Mouse (Mus musculus): Measurements from ENCODE around the gene Stx3.

Stx3 gene

DNA sequence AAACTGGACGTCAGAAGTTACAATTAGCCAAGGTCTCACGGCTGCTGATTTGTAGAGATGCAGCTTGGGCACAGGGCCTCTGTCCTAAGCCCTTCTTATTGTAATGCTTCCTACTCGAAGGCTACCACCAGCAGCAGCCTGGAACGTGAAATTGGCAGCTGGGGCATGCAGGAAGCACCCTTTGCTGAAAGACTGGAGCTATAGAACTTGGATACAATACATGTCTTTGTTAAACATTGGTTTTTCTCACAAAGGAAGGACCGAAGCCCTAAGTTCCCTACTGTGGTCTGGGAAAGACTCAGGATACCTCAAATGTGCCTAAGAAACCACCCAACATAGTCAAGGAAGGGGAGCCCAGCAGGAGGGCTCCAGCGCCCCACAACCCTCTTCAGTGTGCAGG is 11.4 kb downstream of the Stx3 start:
- DNase-seq (ENCODE audit: low read depth): no peak

DNA sequence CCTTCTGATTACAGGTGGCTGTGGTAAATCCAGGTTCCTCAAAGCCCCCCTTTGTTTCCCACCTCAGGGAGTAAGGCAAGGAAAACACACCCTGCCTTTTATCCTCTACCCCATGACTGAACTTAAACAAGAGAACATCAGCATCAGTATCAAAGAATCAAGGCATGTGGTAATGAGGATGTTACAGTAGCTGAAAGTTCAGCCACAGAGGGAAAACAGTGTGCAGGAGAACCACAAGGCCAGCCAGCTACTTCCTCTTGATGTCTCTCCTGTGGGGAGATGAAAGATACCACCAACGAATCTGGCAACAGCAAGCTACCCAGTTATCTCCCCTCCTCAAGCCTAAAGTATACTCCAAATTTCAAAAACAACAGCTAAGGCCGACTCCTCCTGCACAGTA is 12.0 kb downstream of the Stx3 start:
- DNase-seq (ENCODE audit: low read depth): no peak

DNA sequence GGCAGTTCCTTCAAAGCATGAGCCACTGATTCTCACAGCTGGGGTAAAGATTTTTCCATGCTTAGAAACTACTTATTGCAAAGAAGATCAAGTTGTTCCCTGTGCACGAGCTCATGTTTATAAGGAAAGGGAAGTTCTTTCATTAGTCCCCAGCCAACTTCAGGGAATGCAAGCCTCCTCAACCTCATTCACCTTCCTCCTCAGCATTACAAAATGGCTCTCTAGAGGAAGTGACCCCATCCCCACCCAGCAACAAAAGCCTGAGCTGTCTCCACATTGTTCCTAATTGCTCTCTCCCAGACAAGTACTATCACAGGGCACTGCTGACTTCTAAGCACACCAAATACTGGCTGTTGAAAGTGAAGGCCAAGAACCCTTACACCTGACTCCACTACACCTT is 14.8 kb downstream of the Stx3 start:
- DNase-seq (ENCODE audit: low read depth): no peak

DNA sequence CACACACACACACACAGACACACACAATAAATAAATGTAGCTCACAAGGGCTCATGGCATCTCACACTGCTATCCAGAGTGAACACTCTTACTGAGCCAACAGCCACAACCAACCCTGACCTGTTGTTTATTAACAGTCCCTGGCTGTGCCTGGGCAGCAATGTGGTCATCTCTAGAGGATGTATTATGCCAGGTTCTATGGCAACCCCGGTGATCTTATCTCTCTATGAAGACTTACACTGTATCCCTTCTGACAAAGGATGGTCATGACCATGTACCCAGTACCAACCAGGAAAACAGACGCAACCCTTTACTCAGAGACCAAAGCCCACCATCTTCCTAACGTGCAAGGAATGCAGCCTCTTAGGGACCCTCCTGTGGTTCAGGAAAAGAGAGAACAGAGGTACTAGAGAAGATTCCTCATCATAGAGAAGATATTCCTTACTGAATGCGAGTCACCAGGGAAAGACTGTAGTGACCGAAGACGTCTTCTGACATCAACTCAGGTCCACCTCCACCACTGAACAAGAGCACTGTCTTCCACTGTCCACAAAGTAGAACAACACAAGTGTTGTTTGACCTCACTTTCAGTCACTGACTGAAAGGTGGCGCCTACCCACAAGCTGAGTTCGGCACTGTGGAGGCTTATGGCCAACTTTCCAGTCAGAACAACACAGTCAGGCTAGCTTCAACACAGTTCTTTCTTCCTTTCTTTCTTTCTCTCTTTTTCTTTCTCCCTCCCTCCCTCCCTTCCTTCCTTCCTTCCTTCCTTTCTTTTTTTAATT is 18.5 kb downstream of the Stx3 start:
- no peak for DNase-seq (ENCODE audit: low read depth)

DNA sequence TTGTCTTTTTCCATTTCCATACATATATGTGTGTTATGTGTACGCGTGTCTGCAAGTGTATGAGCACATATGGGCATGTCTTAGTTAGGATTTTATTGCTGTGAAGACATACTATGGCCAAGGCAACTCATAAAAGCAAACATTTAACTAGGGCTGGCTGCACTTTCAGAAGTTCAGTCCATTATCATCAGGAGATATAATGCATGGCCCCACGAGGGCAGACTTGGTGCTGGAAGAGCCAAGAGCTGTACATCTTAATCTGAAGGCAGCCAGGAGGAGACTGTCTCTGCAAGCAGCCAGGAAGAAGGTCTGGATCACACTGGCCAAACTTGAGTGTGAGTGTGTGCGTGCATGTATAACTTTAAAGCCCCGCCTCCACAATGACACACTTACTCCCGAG is 24.8 kb downstream of the Stx3 start:
- DNase-seq (ENCODE audit: low read depth): no peak

DNA sequence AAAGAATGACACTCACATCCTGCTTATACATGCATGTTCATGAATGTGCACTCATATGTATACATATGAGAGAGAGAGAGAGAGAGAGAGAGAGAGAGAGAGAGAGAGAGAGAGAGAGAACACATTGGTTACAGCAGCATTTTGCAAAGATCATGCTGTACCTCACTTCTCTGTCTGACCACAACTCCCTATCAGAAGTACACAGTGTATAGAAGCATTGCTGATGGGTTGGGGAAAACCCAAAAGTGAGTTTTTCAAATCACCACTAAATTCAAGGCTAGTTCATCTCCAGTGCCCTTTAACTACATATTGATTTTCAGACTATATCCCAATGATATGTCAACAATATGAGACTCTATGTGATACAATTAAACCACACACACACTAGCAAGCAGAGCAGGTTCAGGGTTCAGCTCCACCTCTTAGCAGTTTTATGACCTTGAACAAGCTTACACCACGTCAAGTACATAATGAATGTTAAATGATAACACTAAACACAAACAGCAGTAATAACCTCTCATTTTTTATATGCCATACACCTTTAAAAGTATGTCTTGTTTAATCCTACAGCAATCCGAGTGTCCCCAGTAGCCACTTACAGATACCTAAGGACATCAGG is 25.4 kb downstream of the Stx3 start:
- no peak for DNase-seq (ENCODE audit: low read depth)

DNA sequence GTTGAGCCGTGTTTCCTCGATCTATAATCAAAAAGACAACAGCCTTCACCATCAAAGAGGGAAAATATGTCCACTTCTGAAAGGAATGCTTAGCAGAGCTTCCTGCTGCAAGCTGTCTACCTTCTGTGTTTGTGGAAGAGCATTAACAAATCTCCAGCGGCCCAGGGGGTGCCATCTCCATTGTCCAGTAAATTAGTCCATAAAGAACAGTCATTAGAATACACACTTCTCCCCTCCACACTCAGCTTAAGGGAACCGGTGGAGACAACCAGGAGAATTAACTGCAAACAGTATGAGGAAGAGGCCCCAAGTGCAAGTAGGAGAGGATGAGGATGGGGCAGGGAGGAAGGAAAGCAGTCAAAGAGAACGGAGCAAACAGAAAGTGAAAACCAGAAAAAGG is 27.4 kb downstream of the Stx3 start:
- DNase-seq (ENCODE audit: low read depth): no peak

DNA sequence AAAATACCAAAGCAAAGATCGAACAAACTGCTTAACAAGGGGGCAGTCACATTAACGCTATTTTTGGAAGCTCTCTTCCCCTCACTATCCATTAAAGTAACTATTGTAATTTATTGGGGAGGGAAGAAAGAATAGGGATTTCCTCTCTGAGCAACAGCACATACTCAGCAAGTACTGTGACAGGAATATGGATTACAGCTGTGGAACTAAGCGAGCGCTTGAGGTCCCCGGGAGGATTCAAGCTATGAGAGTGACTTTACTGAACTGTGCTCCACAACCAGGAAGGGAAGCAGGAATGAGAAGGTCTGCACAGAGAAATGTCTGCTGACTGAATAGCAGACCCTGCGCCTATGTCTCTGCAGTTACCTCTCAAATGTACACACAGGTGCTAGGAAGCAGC is 30.3 kb downstream of the Stx3 start:
- no peak for DNase-seq (ENCODE audit: low read depth)

DNA sequence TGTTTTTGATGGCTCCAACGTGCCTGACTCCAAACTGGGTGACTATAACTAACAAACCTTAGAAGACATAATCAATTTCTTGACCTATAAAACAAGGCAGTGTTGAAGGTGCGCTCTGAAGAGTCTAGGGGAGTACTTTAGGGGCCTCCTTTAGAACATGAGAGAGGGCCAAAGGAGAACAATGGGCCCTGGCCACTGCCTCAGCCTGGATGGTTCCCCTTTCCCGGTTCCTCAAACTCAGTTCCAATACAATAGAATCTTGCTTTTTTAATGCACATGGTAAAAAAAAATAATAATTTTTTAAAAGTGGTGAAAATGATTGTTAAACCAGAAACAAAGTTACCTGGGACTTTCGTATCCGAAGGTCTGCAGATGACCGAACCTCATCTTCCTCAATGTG is 31.4 kb downstream of the Stx3 start:
- no peak for DNase-seq (ENCODE audit: low read depth)

DNA sequence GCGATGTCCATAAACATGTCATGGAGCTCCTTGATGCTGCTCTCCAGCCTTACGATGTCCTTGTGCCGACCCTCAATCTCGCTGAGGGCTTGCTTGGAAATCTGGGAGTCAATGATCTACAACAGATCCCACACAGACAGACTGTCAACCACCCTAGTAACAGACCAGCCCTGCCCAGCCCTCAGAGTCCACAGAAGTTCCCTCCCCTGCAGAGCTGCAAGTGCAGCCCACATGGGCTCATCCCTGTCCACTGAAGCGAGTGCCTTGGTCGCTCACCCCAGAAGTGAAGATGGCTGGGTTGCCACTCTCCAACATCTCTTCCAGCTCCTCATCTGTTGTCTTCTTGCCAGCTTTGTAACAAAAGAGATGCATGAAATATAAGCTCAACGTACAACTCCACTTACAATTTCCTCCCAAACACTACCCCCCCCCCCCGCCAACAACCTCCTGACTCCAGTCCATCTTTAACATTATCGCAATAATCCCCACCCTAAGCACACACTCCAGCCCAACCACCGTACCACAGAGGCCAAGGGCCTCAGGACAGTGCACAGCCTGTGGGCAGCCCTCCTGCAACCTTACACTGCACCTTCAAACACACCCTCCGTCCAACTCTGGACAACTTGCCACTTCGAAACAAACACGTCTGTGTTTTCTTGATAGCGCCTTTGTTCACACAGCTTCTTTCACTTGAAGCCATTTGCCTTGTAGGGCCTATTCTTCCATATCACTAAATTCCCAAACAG is 33.6 kb downstream of the Stx3 start:
- DNase-seq (ENCODE audit: low read depth): no peak

DNA sequence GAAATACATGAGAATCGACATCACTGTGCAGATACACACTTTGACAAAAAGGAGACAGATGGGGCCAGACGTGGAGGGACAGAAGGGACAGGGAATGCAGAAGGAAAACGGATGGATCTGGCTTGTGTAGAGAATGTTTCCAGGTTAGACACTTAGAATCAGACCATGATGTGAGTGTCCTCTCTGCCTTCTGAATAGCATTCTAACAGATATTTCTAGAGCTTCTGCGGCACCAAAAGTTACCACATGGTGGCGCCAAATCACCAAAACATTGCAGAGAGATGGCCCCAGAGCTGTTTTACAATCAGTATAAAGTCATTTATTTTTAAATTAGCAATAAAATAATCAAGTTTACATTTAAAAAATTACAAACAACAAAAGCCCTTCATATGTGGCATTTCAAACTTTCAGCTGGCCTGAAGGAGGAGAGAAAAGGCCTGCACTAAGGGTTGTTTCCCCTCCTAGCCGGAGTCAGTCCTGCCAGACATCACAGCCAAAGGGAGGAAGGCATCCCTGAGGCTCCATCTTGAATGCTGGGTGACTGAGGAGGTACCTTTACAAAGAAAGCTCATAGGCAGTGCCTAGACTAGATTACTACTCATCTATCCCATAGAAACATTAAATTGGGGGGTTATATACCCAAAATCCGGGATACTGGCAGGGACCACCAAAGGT is 41.9 kb downstream of the Stx3 start:
- peak; percentile 59 for DNase-seq (ENCODE audit: low read depth)

DNA sequence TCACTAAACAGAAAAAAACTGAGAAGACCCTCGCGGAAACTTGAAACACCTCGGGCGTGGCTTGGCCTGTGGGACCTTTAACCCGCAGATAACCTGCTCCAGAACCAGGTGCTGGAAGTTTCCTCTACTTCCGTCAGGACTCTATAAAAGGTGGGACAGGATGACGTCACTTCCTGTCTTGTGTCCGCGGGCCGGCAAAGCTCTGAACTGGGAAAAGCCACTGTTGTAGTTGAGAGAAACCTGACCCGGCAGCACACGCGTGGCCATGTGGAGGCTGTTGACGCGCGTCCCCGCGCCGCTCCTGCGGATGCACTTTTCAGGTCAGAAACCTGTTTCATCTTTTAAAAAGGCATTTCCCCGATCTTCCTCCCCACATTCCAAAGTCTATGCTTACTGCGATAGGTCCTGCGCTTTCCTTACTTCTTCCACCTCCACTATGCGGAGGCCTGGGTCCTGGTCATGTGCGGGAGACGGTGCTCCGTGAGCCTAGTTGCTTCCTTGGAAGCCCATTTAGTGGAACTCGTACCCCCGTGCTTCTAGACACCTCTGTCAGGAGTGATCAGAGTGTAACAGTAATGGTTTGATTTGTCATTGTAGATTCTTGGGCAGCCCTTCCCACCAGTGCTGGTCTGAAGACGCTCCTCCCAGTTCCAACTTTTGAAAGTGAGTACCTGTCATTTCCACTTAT is 48.9 kb downstream of the Stx3 start, which contains the start of gene Mrpl16:
Gene Mrpl16 (plus strand): TSS at position 187 of the 688 bp plus-strand sequence.
- DNase-seq (ENCODE audit: low read depth): peak; percentile 92

DNA sequence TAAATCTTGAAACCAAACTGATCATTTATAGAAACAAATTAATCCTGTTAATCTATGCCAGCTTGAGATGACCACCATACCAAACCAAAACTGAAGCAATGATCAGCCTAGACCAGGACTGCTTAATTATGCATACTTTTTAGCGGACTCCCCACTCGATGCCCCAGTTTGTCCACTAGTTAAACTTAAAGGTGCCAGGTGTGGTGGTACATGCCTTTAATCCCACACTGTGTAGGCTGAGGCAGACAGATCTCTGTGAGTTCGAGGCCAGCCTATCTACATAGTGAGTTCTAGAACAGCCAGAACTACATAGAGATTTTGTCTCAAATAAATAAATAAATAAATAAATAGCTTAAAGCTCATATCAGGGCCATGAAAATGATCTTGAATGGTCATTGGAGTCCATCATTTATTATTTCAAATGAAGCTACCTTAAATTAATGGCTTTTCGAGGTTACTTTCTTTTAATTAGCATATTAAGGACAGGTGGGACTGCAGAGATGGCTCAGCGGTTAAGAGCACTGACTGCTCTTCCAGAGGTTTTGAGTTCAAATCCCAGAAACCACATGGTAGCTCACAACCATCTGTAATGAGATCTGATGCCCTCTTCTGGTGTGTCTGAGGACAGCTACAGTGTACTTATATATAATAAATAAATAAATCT is 49.8 kb downstream of the Stx3 start:
- no peak for DNase-seq (ENCODE audit: low read depth)

DNA sequence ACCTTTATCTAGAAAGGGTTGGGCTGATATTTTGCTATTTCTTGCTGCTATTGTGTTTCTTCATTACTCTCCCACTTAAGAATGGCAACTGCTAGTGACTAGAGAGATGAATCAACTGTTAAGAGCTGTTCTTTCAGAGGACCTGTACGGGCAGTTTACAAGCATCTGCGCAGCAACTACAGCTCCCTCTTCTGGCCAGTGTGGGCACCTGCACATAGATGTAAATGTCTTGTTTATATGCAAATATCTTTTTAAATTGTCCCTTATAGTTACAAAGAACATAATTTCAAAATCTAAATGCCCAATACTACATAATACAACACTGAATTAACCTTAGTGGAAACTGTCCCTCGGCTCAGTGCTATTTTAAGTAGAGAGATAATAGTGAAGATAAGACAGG is 51.0 kb downstream of the Stx3 start:
- no peak for DNase-seq (ENCODE audit: low read depth)

DNA sequence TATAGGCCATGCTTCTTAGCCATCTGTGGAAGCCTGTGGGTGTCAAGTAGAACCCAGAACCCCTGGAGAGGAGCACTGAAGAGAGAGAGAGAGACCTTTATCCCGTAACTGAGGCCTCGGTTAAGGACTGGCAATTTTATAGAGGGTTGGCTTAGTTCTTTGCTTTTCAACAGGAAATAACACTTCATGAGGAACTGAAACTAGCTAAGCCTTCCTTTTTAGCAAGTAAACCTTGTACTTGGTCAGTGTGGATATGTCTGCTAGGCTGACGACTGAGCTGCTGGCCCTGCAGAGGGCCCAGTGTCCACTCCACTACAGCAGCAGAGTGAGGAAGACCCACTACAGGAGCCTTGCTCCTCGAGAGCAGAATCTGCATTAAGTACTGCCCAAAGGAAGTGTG is 52.8 kb downstream of the Stx3 start:
- DNase-seq (ENCODE audit: low read depth): no peak

DNA sequence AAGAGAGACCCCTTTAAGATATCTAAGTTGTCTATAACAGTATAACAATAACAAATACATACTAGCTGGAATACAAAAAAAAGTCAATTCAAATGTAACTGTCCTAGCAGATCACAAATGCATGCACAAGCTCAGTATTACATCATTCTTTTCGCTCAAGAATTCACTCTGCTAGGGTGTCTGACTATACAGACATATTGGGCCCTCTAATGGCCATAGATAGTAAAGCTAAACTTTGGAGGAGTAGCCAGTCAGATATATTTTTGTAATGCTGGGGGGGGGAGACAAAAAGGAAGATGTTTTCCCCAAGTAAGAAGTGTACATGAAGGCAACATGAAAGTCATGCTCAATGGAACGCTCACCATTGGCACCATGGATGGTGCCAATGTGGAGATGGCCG is 54.1 kb downstream of the Stx3 start:
- no peak for DNase-seq (ENCODE audit: low read depth)

DNA sequence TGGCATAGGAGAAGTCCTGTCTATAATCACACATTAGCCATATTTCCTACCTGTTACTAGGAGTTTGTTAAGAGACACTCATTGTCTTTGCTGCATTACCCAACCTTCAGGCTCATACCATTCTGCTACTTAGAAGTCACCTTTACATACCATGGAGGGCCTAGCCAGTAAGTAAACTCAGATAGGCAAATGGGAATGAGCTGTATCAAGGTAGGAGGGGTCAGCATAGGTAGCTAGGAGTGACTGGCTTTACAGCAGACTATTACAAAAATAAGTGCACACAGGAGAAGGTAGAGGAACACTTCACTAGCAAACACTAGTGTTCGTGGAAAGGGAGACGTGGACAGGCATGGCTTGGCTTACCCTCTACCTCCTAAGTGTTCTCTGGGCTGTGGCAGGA is 71.9 kb downstream of the Stx3 start, which contains the start of gene Gif:
Gene Gif (plus strand): TSS at position 257 of the 400 bp plus-strand sequence.
- DNase-seq (ENCODE audit: low read depth): no peak

DNA sequence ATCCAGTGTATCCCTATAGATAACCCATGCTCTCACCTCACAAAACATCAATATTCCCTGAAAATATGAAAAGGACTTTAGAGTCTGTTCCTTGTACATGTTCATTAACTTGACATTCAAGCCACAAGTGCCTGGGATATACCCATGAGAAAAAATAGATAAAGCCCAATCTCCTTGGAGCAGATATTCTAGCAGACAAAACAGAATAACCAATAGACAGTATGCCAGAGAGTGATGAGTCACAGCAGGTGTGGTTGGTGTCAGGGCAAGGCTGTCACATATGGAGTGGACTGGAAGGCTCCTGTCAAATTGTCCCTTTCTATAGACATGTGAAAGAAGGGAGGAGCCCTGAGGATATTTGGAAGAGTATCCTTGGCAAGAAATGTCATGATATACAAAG is 73.5 kb downstream of the Stx3 start:
- no peak for DNase-seq (ENCODE audit: low read depth)

DNA sequence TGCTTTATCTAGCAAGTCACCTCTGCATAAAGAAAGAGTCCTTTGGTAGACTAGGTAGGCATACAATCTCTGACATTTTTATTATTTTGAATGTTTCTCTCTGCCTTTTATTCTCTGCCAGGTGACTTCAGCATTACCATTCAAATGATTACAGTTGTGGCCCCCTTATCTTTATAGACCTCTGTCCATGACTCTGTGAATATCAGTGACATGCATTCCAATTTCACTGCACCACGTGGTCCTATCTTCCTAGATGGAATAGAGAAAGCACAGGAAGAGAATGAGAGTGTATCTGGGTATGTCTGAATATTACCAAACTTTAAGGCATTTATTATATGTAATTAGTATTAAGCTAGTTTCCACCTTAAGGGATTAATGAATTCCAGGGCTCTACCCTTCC is 82.7 kb downstream of the Stx3 start:
- DNase-seq (ENCODE audit: low read depth): no peak

DNA sequence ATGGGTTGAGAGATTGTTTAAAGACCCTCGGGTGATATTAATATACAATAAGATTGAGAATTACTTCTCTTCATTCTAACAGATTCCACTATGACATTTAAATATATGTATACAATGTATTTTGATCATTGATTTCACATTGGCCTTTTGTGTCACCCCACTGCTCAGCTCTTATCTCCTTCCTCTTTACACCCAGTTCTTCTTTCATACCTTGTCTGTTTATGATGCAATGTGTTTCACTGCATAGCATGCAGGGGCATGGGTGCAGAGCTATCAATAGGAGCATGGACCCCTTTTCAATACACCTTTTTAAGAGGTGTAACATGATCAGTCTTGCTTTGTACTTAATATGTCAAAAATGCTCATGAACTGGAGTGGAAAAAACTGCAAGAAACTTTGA is 88.9 kb downstream of the Stx3 start:
- DNase-seq (ENCODE audit: low read depth): no peak

DNA sequence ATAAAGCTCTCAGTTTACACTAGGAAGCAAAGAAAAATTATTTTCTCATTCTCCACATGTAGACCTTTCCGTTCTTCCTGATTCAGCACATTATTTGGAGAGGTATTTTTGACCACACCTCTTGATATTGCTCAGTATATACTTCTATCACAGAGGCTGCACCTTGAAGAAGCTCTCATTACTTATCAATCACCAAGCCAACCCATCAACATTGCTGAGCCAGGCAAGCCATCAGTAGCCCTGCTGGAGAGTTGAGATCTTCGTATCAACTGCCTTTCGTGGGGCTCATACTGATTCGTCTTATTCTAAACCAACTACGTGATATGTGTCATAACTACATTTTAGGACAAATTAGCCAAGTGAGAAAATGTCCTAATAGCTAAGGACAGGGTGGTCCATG is 91.9 kb downstream of the Stx3 start:
- no peak for DNase-seq (ENCODE audit: low read depth)
